Mouse (Mus musculus): ENCODE measurements at regions not wholly inside any gene's neighbourhood (a gene's known extent, or its start where the extent isn't known, plus 50 kb on each side); places are given as distances from the start of the nearest gene placed in this dataset.

GRCm38 (mm10) chr13:37148627-37149026, 98.6 kb upstream of the F13a1 start:
- TF ChIP-seq POLR2A (IDR thresholded peaks at IDR 0.05; ENCODE audit: extremely low read depth, insufficient read depth, low read length) (no peak), CTCF (IDR thresholded peaks at IDR 0.05; ENCODE audit: low read depth, low read length) (no peak)
